Mouse (Mus musculus): ENCODE data around the gene Plch1. TPM values are rescaled to one million over a fixed set of nuclear protein-coding genes. Genes with fewer than 3 reads are reported as not detected.
A peak's percentile ranks its signal among the peaks of the same experiment; 100 is the strongest.

Gene Plch1
- polyA plus RNA-seq, 1 experiment from 2014 or later = 10.1 TPM

DNA sequence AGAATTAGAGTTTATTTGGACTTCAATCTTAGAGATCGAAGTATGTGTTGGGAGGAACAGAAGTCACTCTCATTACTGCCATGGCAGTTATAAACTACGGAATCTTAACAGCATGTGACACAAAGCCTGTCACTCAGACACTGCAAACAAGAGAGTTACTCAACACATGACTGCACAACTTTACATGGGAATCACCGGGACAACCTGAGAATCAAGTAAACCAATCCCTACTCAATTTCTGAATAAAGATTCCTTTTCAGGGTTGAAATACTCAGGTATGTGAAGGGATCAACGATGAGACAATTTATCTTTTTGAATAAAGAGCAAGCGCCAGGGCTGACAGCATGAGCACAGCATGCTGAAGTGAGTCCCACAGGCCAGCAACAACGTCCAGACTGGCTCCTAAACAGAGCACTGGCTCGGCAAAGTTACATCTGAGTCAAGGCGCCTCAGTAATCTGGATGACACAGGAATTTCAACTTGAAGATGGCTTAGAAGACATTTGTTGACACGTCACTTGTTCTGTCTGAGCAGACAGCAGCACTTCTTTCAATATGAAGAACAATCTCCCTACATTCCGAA is 49.4 kb downstream of the Plch1 start:
- WGBS = 23% methylated on average over 10 of the region's 10 CpGs
- no peak overlapping the region for H3K9ac ChIP-seq (ENCODE audit: low read length)
- DNase-seq (ENCODE audit: low spot score) (no peak), ATAC-seq (0 out of 2 replicates have a peak, but pooled peaks have one; percentile 51)
- H3K4me3 ChIP-seq (ENCODE audit: low read depth, low read length) = no peak overlapping the region
- no peak overlapping the region for H3K27ac ChIP-seq (ENCODE audit: low read depth, low read length)
- H3K4me2 ChIP-seq (ENCODE audit: low read length) = no peak overlapping the region
- H3K27me3 ChIP-seq (replicated peaks; ENCODE audit: control insufficient read depth, insufficient read depth, low read length) = no peaks in the 10 kb centered on the region
- H3K36me3 ChIP-seq (ENCODE audit: control insufficient read depth, insufficient read depth, low read length) = no peaks in the 10 kb centered on the region
- H3K4me1 ChIP-seq (ENCODE audit: control insufficient read depth, insufficient read depth, low read length) = peaks cover 10% of the 10 kb centered on the region; the same call in 1 of the 2 replicates
- H3K9me3 ChIP-seq (replicated peaks; ENCODE audit: control insufficient read depth, low read length) = no peaks in the 10 kb centered on the region

DNA sequence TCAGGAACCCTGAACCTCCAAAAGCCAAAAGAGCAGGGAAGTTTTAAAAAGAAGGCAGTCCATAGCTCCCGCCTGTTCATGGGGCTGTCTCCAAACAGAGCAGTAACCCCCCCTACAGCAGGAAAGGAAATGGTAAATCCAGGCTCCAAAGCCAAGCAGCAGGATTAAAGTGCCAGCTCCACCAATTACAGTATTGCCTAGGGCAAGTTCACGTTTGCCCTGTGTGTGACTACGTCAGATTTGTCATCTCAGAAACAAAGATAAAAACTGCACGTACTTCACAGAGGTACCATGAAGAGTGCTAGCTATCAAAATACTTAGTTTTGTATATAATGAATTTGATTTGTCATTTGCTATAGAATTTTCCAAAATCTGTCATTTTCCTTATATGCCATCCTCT is 55.1 kb downstream of the Plch1 start:
- Histone ChIP-seq H3K9me3 (replicated peaks; ENCODE audit: control insufficient read depth, low read length) (no peaks in the 10 kb centered on the region), H3K4me2 (ENCODE audit: low read length) (no peak overlapping the region), H3K4me3 (ENCODE audit: low read depth, low read length) (no peak overlapping the region), H3K27ac (ENCODE audit: low read depth, low read length) (no peak overlapping the region), H3K27me3 (replicated peaks; ENCODE audit: control insufficient read depth, insufficient read depth, low read length) (no peaks in the 10 kb centered on the region), H3K36me3 (ENCODE audit: control insufficient read depth, insufficient read depth, low read length) (no peaks in the 10 kb centered on the region), H3K9ac (ENCODE audit: low read length) (no peak overlapping the region), H3K4me1 (ENCODE audit: control insufficient read depth, insufficient read depth, low read length) (no peaks in the 10 kb centered on the region)
- 53% methylated on average over 4 of the region's 4 CpGs for WGBS
- ATAC-seq = no peak
- DNase-seq (ENCODE audit: low spot score) = no peak

DNA sequence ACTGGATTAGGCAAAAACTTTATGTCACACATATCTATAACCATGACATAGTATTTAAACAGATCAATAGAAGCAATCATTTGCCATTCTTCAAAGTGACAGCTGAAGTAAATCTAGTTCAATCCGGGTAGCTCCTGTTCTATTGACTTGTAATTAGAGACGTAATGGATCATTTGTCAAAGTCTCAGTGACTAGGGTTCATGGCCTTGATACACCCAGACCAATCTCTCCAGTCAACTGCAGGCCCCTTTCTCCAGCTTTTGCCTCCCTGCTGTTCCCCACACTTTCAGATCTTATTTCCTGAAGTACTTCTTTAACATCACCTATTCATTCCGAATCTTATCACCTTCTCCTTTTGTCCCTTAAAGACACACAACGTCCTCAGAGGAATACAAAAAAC is 56.8 kb downstream of the Plch1 start:
- no peak overlapping the region for H3K9ac ChIP-seq (ENCODE audit: low read length)
- H3K9me3 ChIP-seq (replicated peaks; ENCODE audit: control insufficient read depth, low read length) = no peaks in the 10 kb centered on the region
- ATAC-seq = no peak
- no peak overlapping the region for H3K4me3 ChIP-seq (ENCODE audit: low read depth, low read length)
- H3K36me3 ChIP-seq (ENCODE audit: control insufficient read depth, insufficient read depth, low read length) = no peaks in the 10 kb centered on the region
- 82% methylated on average over 4 of the region's 4 CpGs for WGBS
- H3K27me3 ChIP-seq (replicated peaks; ENCODE audit: control insufficient read depth, insufficient read depth, low read length) = no peaks in the 10 kb centered on the region
- no peak overlapping the region for H3K27ac ChIP-seq (ENCODE audit: low read depth, low read length)
- H3K4me1 ChIP-seq (ENCODE audit: control insufficient read depth, insufficient read depth, low read length) = no peaks in the 10 kb centered on the region
- H3K4me2 ChIP-seq (ENCODE audit: low read length) = no peak overlapping the region
- no peak for DNase-seq (ENCODE audit: low spot score)

GRCm38 (mm10) chr3:63837750-63838149 is 61.5 kb downstream of the Plch1 start:
- Histone ChIP-seq H3K36me3 (ENCODE audit: control insufficient read depth, insufficient read depth, low read length) (no peaks in the 10 kb centered on the region), H3K4me3 (ENCODE audit: low read depth, low read length) (no peak overlapping the region), H3K27me3 (replicated peaks; ENCODE audit: control insufficient read depth, insufficient read depth, low read length) (no peaks in the 10 kb centered on the region), H3K27ac (ENCODE audit: low read depth, low read length) (no peak overlapping the region), H3K9ac (ENCODE audit: low read length) (no peak overlapping the region), H3K4me2 (ENCODE audit: low read length) (no peak overlapping the region), H3K9me3 (replicated peaks; ENCODE audit: control insufficient read depth, low read length) (no peaks in the 10 kb centered on the region), H3K4me1 (ENCODE audit: control insufficient read depth, insufficient read depth, low read length) (no peaks in the 10 kb centered on the region)
- DNase-seq (ENCODE audit: low spot score) = no peak
- ATAC-seq = no peak

- Histone ChIP-seq H3K4me1 (ENCODE audit: control insufficient read depth, insufficient read depth, low read length) (no peaks in the 10 kb centered on the region), H3K27me3 (replicated peaks; ENCODE audit: control insufficient read depth, insufficient read depth, low read length) (no peaks in the 10 kb centered on the region), H3K27ac (ENCODE audit: low read depth, low read length) (no peak overlapping the region), H3K9ac (ENCODE audit: low read length) (no peak overlapping the region), H3K4me2 (ENCODE audit: low read length) (no peak overlapping the region), H3K4me3 (ENCODE audit: low read depth, low read length) (no peak overlapping the region), H3K36me3 (ENCODE audit: control insufficient read depth, insufficient read depth, low read length) (no peaks in the 10 kb centered on the region), H3K9me3 (replicated peaks; ENCODE audit: control insufficient read depth, low read length) (no peaks in the 10 kb centered on the region)
- no peak for ATAC-seq
- 69% methylated on average over 8 of the region's 8 CpGs for WGBS
- DNase-seq (ENCODE audit: low spot score) = no peak
Observed at GRCm38 (mm10) chr3:63836937-63837632, 62.2 kb downstream of the Plch1 start.

DNA sequence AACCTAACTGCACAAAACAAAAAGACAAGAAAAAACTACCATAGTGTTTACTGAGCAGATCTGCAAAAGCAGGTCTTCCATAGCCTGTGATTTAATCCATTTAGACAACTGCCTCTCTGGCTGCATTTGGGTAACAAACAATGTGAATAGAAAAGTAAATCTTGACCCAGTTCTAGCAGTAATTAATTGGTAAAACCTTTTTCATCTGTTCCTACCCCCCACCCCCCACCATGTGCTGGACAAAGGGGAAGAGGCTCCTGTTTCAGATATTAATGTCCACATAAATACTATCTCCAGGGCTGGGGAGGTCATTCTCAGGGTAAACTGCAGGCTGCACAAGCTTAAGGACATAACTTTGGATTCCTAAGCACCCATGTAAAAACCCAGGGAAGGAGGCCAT is 63.5 kb downstream of the Plch1 start:
- DNase-seq (ENCODE audit: low spot score) (no peak), ATAC-seq (no peak)
- Histone ChIP-seq H3K4me3 (ENCODE audit: low read depth, low read length) (no peak overlapping the region), H3K9ac (ENCODE audit: low read length) (no peak overlapping the region), H3K36me3 (ENCODE audit: control insufficient read depth, insufficient read depth, low read length) (no peaks in the 10 kb centered on the region), H3K9me3 (replicated peaks; ENCODE audit: control insufficient read depth, low read length) (no peaks in the 10 kb centered on the region), H3K27ac (ENCODE audit: low read depth, low read length) (no peak overlapping the region), H3K4me1 (ENCODE audit: control insufficient read depth, insufficient read depth, low read length) (no peaks in the 10 kb centered on the region), H3K27me3 (replicated peaks; ENCODE audit: control insufficient read depth, insufficient read depth, low read length) (no peaks in the 10 kb centered on the region), H3K4me2 (ENCODE audit: low read length) (no peak overlapping the region)

GRCm38 (mm10) chr3:63823874-63824400 is 75.3 kb downstream of the Plch1 start:
- H3K4me3 ChIP-seq (ENCODE audit: low read depth, low read length) = no peak overlapping the region
- no peaks in the 10 kb centered on the region for H3K9me3 ChIP-seq (replicated peaks; ENCODE audit: control insufficient read depth, low read length)
- DNase-seq (ENCODE audit: low spot score) (peak; percentile 88), ATAC-seq (peak; percentile 75; the same call in 1 of the 2 replicates)
- H3K36me3 ChIP-seq (ENCODE audit: control insufficient read depth, insufficient read depth, low read length) = no peaks in the 10 kb centered on the region
- H3K4me1 ChIP-seq (ENCODE audit: control insufficient read depth, insufficient read depth, low read length) = peaks cover 14% of the 10 kb centered on the region
- no peak overlapping the region for H3K9ac ChIP-seq (ENCODE audit: low read length)
- H3K27me3 ChIP-seq (replicated peaks; ENCODE audit: control insufficient read depth, insufficient read depth, low read length) = no peaks in the 10 kb centered on the region
- H3K4me2 ChIP-seq (ENCODE audit: low read length) = no peak overlapping the region
- 0% methylated on average over 1 of the region's 1 CpGs for WGBS
- H3K27ac ChIP-seq (ENCODE audit: low read depth, low read length) = no peak overlapping the region

DNA sequence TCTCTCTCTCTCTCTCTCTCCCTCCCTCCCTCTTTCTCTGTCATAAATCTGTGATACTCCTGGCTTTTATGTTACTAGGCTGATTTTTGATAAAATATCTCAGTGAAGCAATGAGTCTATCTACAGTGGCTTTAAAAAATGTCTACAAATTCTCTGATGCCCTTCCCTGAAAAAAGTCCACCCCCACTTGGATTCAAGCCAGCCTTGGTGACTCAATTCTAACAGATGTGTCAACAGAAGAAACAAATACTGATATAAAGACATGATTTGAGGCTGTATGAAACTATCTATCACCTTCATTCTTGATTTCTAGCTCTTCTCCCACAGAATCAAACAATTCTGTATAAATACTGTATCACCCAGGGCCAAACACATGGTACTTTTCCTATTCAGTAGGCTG is 76.6 kb downstream of the Plch1 start:
- Histone ChIP-seq H3K9ac (ENCODE audit: low read length) (no peak overlapping the region), H3K27me3 (replicated peaks; ENCODE audit: control insufficient read depth, insufficient read depth, low read length) (no peaks in the 10 kb centered on the region), H3K36me3 (ENCODE audit: control insufficient read depth, insufficient read depth, low read length) (no peaks in the 10 kb centered on the region), H3K27ac (ENCODE audit: low read depth, low read length) (no peak overlapping the region), H3K4me1 (ENCODE audit: control insufficient read depth, insufficient read depth, low read length) (peaks cover 14% of the 10 kb centered on the region), H3K4me2 (ENCODE audit: low read length) (no peak overlapping the region), H3K9me3 (replicated peaks; ENCODE audit: control insufficient read depth, low read length) (no peaks in the 10 kb centered on the region), H3K4me3 (ENCODE audit: low read depth, low read length) (no peak overlapping the region)
- ATAC-seq = no peak
- peak; percentile 27 for DNase-seq (ENCODE audit: low spot score)

DNA sequence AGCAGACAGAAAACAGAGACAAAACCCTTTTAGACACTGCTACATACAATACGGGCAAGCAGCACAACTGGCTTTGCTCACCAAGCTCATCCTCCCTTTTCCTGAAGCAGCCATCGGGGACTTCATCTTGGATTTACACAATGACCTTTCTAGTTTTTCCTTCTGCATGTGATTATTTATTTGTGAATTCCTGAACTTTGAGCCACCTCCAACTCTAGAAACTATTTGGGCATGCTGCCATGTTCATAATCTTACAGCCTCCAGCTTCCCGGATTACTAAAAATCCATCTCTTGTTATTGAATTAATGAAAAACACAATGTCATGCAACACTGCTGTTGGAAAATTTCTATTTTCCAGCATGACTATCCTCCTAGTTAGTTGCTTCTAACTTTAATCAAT is 84.1 kb downstream of the Plch1 start:
- H3K4me1 ChIP-seq (ENCODE audit: control insufficient read depth, insufficient read depth, low read length) = no peaks in the 10 kb centered on the region
- H3K4me3 ChIP-seq (ENCODE audit: low read depth, low read length) = no peak overlapping the region
- H3K9me3 ChIP-seq (replicated peaks; ENCODE audit: control insufficient read depth, low read length) = no peaks in the 10 kb centered on the region
- no peaks in the 10 kb centered on the region for H3K27me3 ChIP-seq (replicated peaks; ENCODE audit: control insufficient read depth, insufficient read depth, low read length)
- 85% methylated on average over 3 of the region's 3 CpGs for WGBS
- DNase-seq (ENCODE audit: low spot score) (no peak), ATAC-seq (no peak)
- no peaks in the 10 kb centered on the region for H3K36me3 ChIP-seq (ENCODE audit: control insufficient read depth, insufficient read depth, low read length)
- H3K9ac ChIP-seq (ENCODE audit: low read length) = no peak overlapping the region
- H3K27ac ChIP-seq (ENCODE audit: low read depth, low read length) = no peak overlapping the region
- no peak overlapping the region for H3K4me2 ChIP-seq (ENCODE audit: low read length)
